Mouse (Mus musculus) heart, embryonic 14.5 days (tissue): ENCODE results near the gene Mfsd13b. TPM values are rescaled to one million over a fixed set of nuclear protein-coding genes. Genes with fewer than 3 reads are reported as not detected.
A peak's percentile ranks its signal among the peaks of the same experiment; 100 is the strongest.

Source experiments
- ATAC-seq: fragments of 200-750 bp; cut with Nextera tagmentation; 2 replicates; pipeline ENCODE4 v1.8.0; 2017; ENCODE audit warnings: low read depth, moderate TSS enrichment; ENCODE audit not compliant: insufficient number of reproducible peaks, insufficient read depth, low FRiP score
- H3K27ac ChIP-seq, 2 experiments: fragments of 200-500 bp in 1 of 2; fragments of 300-500 bp in 1 of 2; sonication (generic) in 1 of 2; replicated peaks in 1 of 2; 2 replicates each; pipeline ENCODE4 v1.5.1; 2012 to 2014; ENCODE audit warnings: low read depth in 2 of 2, low read length in 2 of 2, control low read depth in 1 of 2, mild to moderate bottlenecking in 1 of 2, mixed read lengths in 1 of 2; ENCODE audit not compliant: control insufficient read depth in 1 of 2, insufficient read depth in 1 of 2
- H3K27me3 ChIP-seq: fragments of 300-500 bp; sonication (generic); 2 replicates; pipeline ENCODE4 v1.6.1; 2014; ENCODE audit warnings: mild to moderate bottlenecking, low read length, control low read depth; ENCODE audit not compliant: control insufficient read depth, insufficient read depth
- H3K36me3 ChIP-seq: fragments of 300-500 bp; sonication (generic); 2 replicates; pipeline ENCODE4 v1.6.1; 2014; ENCODE audit warnings: mild to moderate bottlenecking, control low read depth, low read length, mixed read lengths; ENCODE audit not compliant: control insufficient read depth, insufficient read depth
- H3K4me1 ChIP-seq, 2 experiments: fragments of 200-500 bp in 1 of 2; fragments of 300-500 bp in 1 of 2; sonication (generic) in 1 of 2; 2 replicates each; pipeline ENCODE4 v1.6.1; 2012 to 2014; ENCODE audit warnings: low read length in 2 of 2, control low read depth in 1 of 2, mixed read lengths in 1 of 2; ENCODE audit not compliant: control insufficient read depth in 2 of 2, insufficient read depth in 2 of 2
- H3K4me2 ChIP-seq: fragments of 300-500 bp; sonication (generic); 2 replicates; pipeline ENCODE4 v1.6.1; 2014; ENCODE audit warnings: mild to moderate bottlenecking, low read length
- H3K4me3 ChIP-seq, 2 experiments: fragments of 200-500 bp in 1 of 2; fragments of 300-500 bp in 1 of 2; sonication (generic) in 1 of 2; 2 replicates each; pipeline ENCODE4 v1.5.1; 2012 to 2014; ENCODE audit warnings: low read length in 2 of 2, mild to moderate bottlenecking in 2 of 2, control low read depth in 1 of 2, low read depth in 1 of 2, moderate library complexity in 1 of 2; ENCODE audit not compliant: control insufficient read depth in 1 of 2, insufficient read depth in 1 of 2
- H3K9ac ChIP-seq: fragments of 300-500 bp; sonication (generic); 2 replicates; pipeline ENCODE4 v1.6.1; 2014; ENCODE audit warnings: mild to moderate bottlenecking, low read length
- H3K9me3 ChIP-seq: fragments of 300-500 bp; sonication (generic); 2 replicates; pipeline ENCODE4 v1.6.1; 2016; ENCODE audit warnings: low read length, control low read depth; ENCODE audit not compliant: control insufficient read depth
- WGBS: fragments of 180-500 bp; shearing (Covaris S2); extraction: QIAGEN DNeasy Blood & Tissue Kit; methylation state at CpG from one replicate; pipeline ENCODE4 v1.1.7; 2014; 5-methylcytosine and 5-hydroxymethylcytosine counted together
- polyA plus RNA-seq: library from polyadenylated mRNA; unstranded; fragments of >200 nt; fragmentation: Nextera tagmentation; extraction: Ambion mirVana; gene quantifications from 2 replicates; pipeline ENCODE4 v1.2.1, GENCODE M21; 2014

Mfsd13b gene
- polyA plus RNA-seq, 1 experiment from 2014 or later, result 0.22 TPM

GRCm38 (mm10) chr7:120982968-120983367, 659 bp downstream of the Mfsd13b start:
- H3K27ac ChIP-seq, result peak overlapping the region; percentile 40 to 77; a peak in 2 of 4 replicates
- 3% methylated on average over 7 of the region's 7 CpGs for WGBS

GRCm38 (mm10) chr7:120991191-120991590, 8.9 kb downstream of the Mfsd13b start:
- Histone ChIP-seq H3K27ac (no peak overlapping the region), H3K4me1 (peaks cover 0 to 2% of the 10 kb centered on the region in 2 experiments; a peak in 1 of 4 replicates), H3K4me3 (no peak overlapping the region), H3K36me3 (no peaks in the 10 kb centered on the region), H3K27me3 (no peaks in the 10 kb centered on the region), H3K9ac (no peak overlapping the region), H3K9me3 (no peaks in the 10 kb centered on the region), H3K4me2 (no peak overlapping the region)
- WGBS, result 68% methylated on average over 8 of the region's 8 CpGs
- ATAC-seq, result no peak

More at GRCm38 (mm10) chr7:120982968-120983367, 659 bp downstream of the Mfsd13b start:
- H3K9me3 ChIP-seq, result no peaks in the 10 kb centered on the region
- peak overlapping the region; percentile 95 for H3K4me2 ChIP-seq
- H3K27me3 ChIP-seq, result no peaks in the 10 kb centered on the region
- peak overlapping the region; percentile 91 for H3K9ac ChIP-seq
- no peak for ATAC-seq
- peak overlapping the region; percentile 59 to 76 for H3K4me3 ChIP-seq
- peaks cover 2 to 10% of the 10 kb centered on the region in 2 experiments; a peak in 2 of 4 replicates for H3K4me1 ChIP-seq
- no peaks in the 10 kb centered on the region for H3K36me3 ChIP-seq

GRCm38 (mm10) chr7:120999021-120999530, 16.8 kb downstream of the Mfsd13b start:
- Histone ChIP-seq H3K27ac (no peak overlapping the region), H3K4me1 (no peaks in the 10 kb centered on the region; a peak in 1 of 4 replicates), H3K9ac (no peak overlapping the region), H3K27me3 (no peaks in the 10 kb centered on the region), H3K4me3 (no peak overlapping the region), H3K4me2 (no peak overlapping the region), H3K9me3 (no peaks in the 10 kb centered on the region), H3K36me3 (no peaks in the 10 kb centered on the region)
- ATAC-seq, result no peak
- WGBS, result 76% methylated on average over 2 of the region's 2 CpGs

- Histone ChIP-seq H3K9me3 (no peaks in the 10 kb centered on the region), H3K4me3 (no peak overlapping the region), H3K27me3 (no peaks in the 10 kb centered on the region), H3K4me2 (no peak overlapping the region), H3K36me3 (no peaks in the 10 kb centered on the region), H3K27ac (no peak overlapping the region), H3K4me1 (no peaks in the 10 kb centered on the region), H3K9ac (no peak overlapping the region)
- ATAC-seq, result no peak
- WGBS, result 56% methylated on average over 3 of the region's 3 CpGs
These were observed 17.9 kb downstream of the Mfsd13b start for GRCm38 (mm10) chr7:121000065-121000822.

GRCm38 (mm10) chr7:121001879-121002278, 19.6 kb downstream of the Mfsd13b start:
- WGBS, result 78% methylated on average over 3 of the region's 3 CpGs

GRCm38 (mm10) chr7:121002407-121002928, 20.2 kb downstream of the Mfsd13b start:
- Histone ChIP-seq H3K9ac (no peak overlapping the region), H3K9me3 (no peaks in the 10 kb centered on the region), H3K4me2 (no peak overlapping the region), H3K4me3 (no peak overlapping the region), H3K36me3 (no peaks in the 10 kb centered on the region), H3K4me1 (no peaks in the 10 kb centered on the region), H3K27ac (no peak overlapping the region), H3K27me3 (no peaks in the 10 kb centered on the region)
- ATAC-seq, result no peak
- WGBS, result 74% methylated on average over 5 of the region's 5 CpGs

More at GRCm38 (mm10) chr7:121001879-121002278, 19.6 kb downstream of the Mfsd13b start:
- H3K4me1 ChIP-seq, result no peaks in the 10 kb centered on the region
- ATAC-seq, result no peak
- H3K4me2 ChIP-seq, result no peak overlapping the region
- H3K9me3 ChIP-seq, result no peaks in the 10 kb centered on the region
- H3K4me3 ChIP-seq, result no peak overlapping the region
- no peak overlapping the region for H3K27ac ChIP-seq
- H3K36me3 ChIP-seq, result no peaks in the 10 kb centered on the region
- H3K27me3 ChIP-seq, result no peaks in the 10 kb centered on the region
- no peak overlapping the region for H3K9ac ChIP-seq

- ATAC-seq, result no peak
- H3K36me3 ChIP-seq, result no peaks in the 10 kb centered on the region
These were observed 21.6 kb downstream of the Mfsd13b start for GRCm38 (mm10) chr7:121003793-121004418.

More at GRCm38 (mm10) chr7:121003793-121004418, 21.6 kb downstream of the Mfsd13b start:
- H3K27ac ChIP-seq, result no peak overlapping the region
- H3K4me3 ChIP-seq, result no peak overlapping the region
- 64% methylated on average over 4 of the region's 4 CpGs for WGBS
- no peaks in the 10 kb centered on the region for H3K4me1 ChIP-seq
- no peak overlapping the region for H3K9ac ChIP-seq
- H3K9me3 ChIP-seq, result no peaks in the 10 kb centered on the region
- no peak overlapping the region for H3K4me2 ChIP-seq
- no peaks in the 10 kb centered on the region for H3K27me3 ChIP-seq
